Mouse (Mus musculus) hindbrain, embryonic 16.5 days (tissue): ENCODE results near the gene 4933405O20Rik. TPM values are rescaled to one million over a fixed set of nuclear protein-coding genes. Genes with fewer than 3 reads are reported as not detected.

Source experiments
- ATAC-seq: fragments of 200-750 bp; cut with Nextera tagmentation; 2 replicates; pipeline ENCODE4 v1.8.0; 2017; ENCODE audit warnings: moderate TSS enrichment, moderate library complexity
- H3K27ac ChIP-seq: fragments of 300-500 bp; sonication (generic); 2 replicates; pipeline ENCODE4 v1.5.1; 2014; ENCODE audit warnings: low read depth, mild to moderate bottlenecking, control low read depth, low read length, moderate library complexity
- H3K27me3 ChIP-seq: fragments of 300-500 bp; sonication (generic); replicated peaks from 2 replicates; pipeline ENCODE4 v1.6.1; 2014; ENCODE audit warnings: low read length; ENCODE audit not compliant: control insufficient read depth, insufficient read depth
- H3K36me3 ChIP-seq: fragments of 300-500 bp; sonication (generic); 2 replicates; pipeline ENCODE4 v1.6.1; 2014; ENCODE audit warnings: mild to moderate bottlenecking, low read length, moderate library complexity, mixed read lengths; ENCODE audit not compliant: control insufficient read depth, insufficient read depth
- H3K4me1 ChIP-seq: fragments of 300-500 bp; sonication (generic); 2 replicates; pipeline ENCODE4 v1.6.1; 2014; ENCODE audit warnings: low read depth, low read length; ENCODE audit not compliant: control insufficient read depth, insufficient read depth
- H3K4me2 ChIP-seq: fragments of 300-500 bp; sonication (generic); 2 replicates; pipeline ENCODE4 v1.6.1; 2014; ENCODE audit warnings: mild to moderate bottlenecking, low read length, control low read depth, moderate library complexity
- H3K4me3 ChIP-seq: fragments of 300-500 bp; sonication (generic); 2 replicates; pipeline ENCODE4 v1.5.1; 2014; ENCODE audit warnings: mild to moderate bottlenecking, low read length, control low read depth, moderate library complexity
- H3K9ac ChIP-seq: fragments of 300-500 bp; sonication (generic); 2 replicates; pipeline ENCODE4 v1.6.1; 2014; ENCODE audit warnings: low read depth, mild to moderate bottlenecking, control low read depth, low read length, moderate library complexity
- H3K9me3 ChIP-seq: fragments of 300-500 bp; sonication (generic); 2 replicates; pipeline ENCODE4 v1.6.1; 2014; ENCODE audit warnings: mild to moderate bottlenecking, low read length, moderate library complexity; ENCODE audit not compliant: control insufficient read depth
- WGBS: fragments of 180-500 bp; shearing (Covaris S2); extraction: QIAGEN DNeasy Blood & Tissue Kit; methylation state at CpG from one replicate; pipeline ENCODE4 v1.1.7; 2014; 5-methylcytosine and 5-hydroxymethylcytosine counted together
- polyA plus RNA-seq: library from polyadenylated mRNA; unstranded; fragments of >200 nt; fragmentation: Nextera tagmentation; extraction: Ambion mirVana; gene quantifications from 2 replicates; pipeline ENCODE4 v1.2.1, GENCODE M21; 2015

The 4933405O20Rik gene
- polyA plus RNA-seq: not detected in 2 replicates

DNA sequence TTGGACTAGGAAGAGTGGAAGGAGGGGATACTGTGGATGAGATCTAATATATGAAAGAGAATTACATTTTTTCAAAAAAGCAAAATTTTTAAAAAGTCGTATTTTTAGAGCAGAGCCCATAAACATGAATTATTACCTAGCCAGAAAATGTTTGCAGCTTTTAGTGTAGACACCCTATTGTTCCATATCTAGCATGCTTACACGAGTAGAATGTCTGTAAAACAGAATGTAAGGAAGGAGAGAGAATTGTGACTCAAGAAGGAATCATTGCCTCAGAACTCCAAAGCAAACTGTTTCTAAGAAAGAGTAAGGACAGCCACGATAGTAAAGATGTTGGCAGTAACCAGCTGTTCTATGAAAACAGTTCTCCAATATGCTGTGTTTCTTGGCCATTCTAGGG lies at the start of gene 4933405O20Rik:
TSS of gene 4933405O20Rik (plus strand) at position 301 of the 400 bp plus-strand sequence.
- Histone ChIP-seq H3K27me3 (no peaks in the 10 kb centered on the region), H3K9me3 (no peaks in the 10 kb centered on the region), H3K4me2 (no peak within 1 kb of the TSS), H3K4me1 (no peaks in the 10 kb centered on the region), H3K9ac (no peak within 1 kb of the TSS), H3K36me3 (no peaks in the 10 kb centered on the region), H3K27ac (no peak within 1 kb of the TSS), H3K4me3 (no peak within 1 kb of the TSS)
- ATAC-seq: no peak
- WGBS: 84% methylated on average over 3 of the region's 3 CpGs

GRCm38 (mm10) chr7:50549572-50549971 lies 49.4 kb upstream of the 4933405O20Rik start:
- no peak overlapping the region for H3K4me3 ChIP-seq
- H3K36me3 ChIP-seq: no peaks in the 10 kb centered on the region
- no peaks in the 10 kb centered on the region for H3K4me1 ChIP-seq
- ATAC-seq: no peak
- no peak overlapping the region for H3K4me2 ChIP-seq
- H3K9me3 ChIP-seq: no peaks in the 10 kb centered on the region
- WGBS: 64% methylated on average over 3 of the region's 3 CpGs
- no peak overlapping the region for H3K27ac ChIP-seq
- no peak overlapping the region for H3K9ac ChIP-seq
- no peaks in the 10 kb centered on the region for H3K27me3 ChIP-seq

- no peak overlapping the region for H3K4me3 ChIP-seq
- ATAC-seq: no peak
- WGBS: 83% methylated on average over 4 of the region's 4 CpGs
Measured at GRCm38 (mm10) chr7:50551426-50551825, 47.6 kb upstream of the 4933405O20Rik start.

DNA sequence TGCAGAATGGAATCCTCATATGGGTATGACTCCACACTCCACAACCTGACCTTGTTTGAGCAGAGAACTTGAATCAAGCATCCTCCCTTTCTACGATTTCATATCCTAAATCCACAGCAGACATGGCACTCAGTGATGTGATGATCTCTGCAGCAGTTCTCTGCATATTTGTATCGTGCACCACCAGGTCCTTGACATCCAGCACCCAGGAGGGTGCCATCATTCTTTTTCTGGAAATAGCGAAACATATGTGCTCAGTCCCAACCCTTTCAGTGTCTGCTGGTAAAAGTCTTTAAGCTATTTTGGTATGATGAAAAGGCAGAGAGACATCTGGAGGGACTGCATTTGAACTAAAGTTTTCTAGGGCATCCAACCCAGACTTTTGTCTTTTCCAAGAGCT lies 36.3 kb upstream of the 4933405O20Rik start:
- 82% methylated on average over 3 of the region's 3 CpGs for WGBS
- Histone ChIP-seq H3K27me3 (no peaks in the 10 kb centered on the region), H3K4me1 (no peaks in the 10 kb centered on the region), H3K27ac (no peak overlapping the region), H3K4me2 (no peak overlapping the region), H3K9me3 (no peaks in the 10 kb centered on the region), H3K4me3 (no peak overlapping the region), H3K9ac (no peak overlapping the region), H3K36me3 (no peaks in the 10 kb centered on the region)
- ATAC-seq: no peak

More at GRCm38 (mm10) chr7:50551426-50551825, 47.6 kb upstream of the 4933405O20Rik start:
- Histone ChIP-seq H3K9me3 (no peaks in the 10 kb centered on the region), H3K9ac (no peak overlapping the region), H3K27me3 (no peaks in the 10 kb centered on the region), H3K36me3 (no peaks in the 10 kb centered on the region), H3K4me2 (no peak overlapping the region), H3K27ac (no peak overlapping the region), H3K4me1 (no peaks in the 10 kb centered on the region)

DNA sequence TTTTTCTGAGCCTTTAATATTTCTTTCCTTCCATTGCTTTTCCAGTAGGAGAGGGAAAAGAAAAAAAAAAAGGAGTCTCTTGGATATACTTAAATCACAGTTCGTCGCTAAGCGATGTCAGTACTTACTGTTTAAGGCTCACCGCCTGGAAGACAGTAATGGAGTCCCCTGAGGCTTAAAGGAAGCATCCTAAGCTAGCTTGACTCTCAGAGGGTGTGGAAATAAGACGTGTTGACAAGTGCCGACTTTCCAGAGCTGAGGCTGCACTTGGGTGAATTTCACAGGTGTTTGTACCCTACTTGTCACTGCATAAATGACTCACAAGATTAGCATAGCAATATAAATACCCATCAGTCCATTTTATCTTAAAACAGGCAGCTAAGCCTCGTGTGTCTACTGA lies 25.1 kb upstream of the 4933405O20Rik start:
- no peaks in the 10 kb centered on the region for H3K4me1 ChIP-seq
- ATAC-seq: no peak
- no peak overlapping the region for H3K27ac ChIP-seq
- no peak overlapping the region for H3K4me2 ChIP-seq
- H3K36me3 ChIP-seq: no peaks in the 10 kb centered on the region
- no peak overlapping the region for H3K4me3 ChIP-seq
- WGBS: 58% methylated on average over 7 of the region's 7 CpGs
- H3K9ac ChIP-seq: no peak overlapping the region
- no peaks in the 10 kb centered on the region for H3K27me3 ChIP-seq
- no peaks in the 10 kb centered on the region for H3K9me3 ChIP-seq

GRCm38 (mm10) chr7:50588642-50589424 lies 10.2 kb upstream of the 4933405O20Rik start:
- no peak overlapping the region for H3K4me2 ChIP-seq
- H3K4me1 ChIP-seq: peaks cover 3% of the 10 kb centered on the region; the same call in 1 of the 2 replicates
- no peak overlapping the region for H3K9ac ChIP-seq
- no peak overlapping the region for H3K27ac ChIP-seq
- no peak for ATAC-seq
- H3K4me3 ChIP-seq: no peak overlapping the region
- no peaks in the 10 kb centered on the region for H3K36me3 ChIP-seq
- WGBS: 51% methylated on average over 8 of the region's 8 CpGs
- no peaks in the 10 kb centered on the region for H3K9me3 ChIP-seq
- no peaks in the 10 kb centered on the region for H3K27me3 ChIP-seq

GRCm38 (mm10) chr7:50614101-50614500 lies 15.1 kb downstream of the 4933405O20Rik start:
- no peak for ATAC-seq

DNA sequence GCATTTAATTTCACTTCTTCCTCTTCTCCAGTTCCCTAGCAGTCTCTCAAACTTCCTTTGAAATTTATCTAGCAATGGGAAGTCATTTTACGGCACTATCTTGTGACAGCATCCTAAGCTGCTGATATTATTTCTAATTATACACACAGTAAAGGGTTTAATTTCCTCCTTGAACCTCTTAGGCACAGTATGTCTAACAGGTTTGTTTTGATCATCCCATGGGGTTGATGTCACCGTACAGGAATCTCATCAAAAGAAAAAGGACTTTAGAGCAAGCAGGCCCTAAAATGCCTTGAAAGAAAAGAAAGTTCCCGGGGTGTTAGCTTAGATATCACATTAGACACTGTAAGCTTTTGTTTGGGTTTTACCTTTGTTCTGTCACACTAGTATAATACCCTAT lies 30.2 kb downstream of the 4933405O20Rik start:
- Histone ChIP-seq H3K36me3 (no peaks in the 10 kb centered on the region), H3K4me2 (no peak overlapping the region), H3K9me3 (no peaks in the 10 kb centered on the region), H3K27ac (no peak overlapping the region), H3K27me3 (no peaks in the 10 kb centered on the region), H3K4me1 (no peaks in the 10 kb centered on the region), H3K9ac (no peak overlapping the region), H3K4me3 (no peak overlapping the region)
- ATAC-seq: no peak
- WGBS: 64% methylated on average over 3 of the region's 3 CpGs

More at GRCm38 (mm10) chr7:50614101-50614500, 15.1 kb downstream of the 4933405O20Rik start:
- WGBS: 59% methylated on average over 2 of the region's 2 CpGs
- Histone ChIP-seq H3K4me2 (no peak overlapping the region), H3K9ac (no peak overlapping the region), H3K4me3 (no peak overlapping the region), H3K9me3 (no peaks in the 10 kb centered on the region), H3K36me3 (no peaks in the 10 kb centered on the region), H3K27me3 (no peaks in the 10 kb centered on the region; the same call in 1 of the 2 replicates), H3K4me1 (no peaks in the 10 kb centered on the region), H3K27ac (no peak overlapping the region)

DNA sequence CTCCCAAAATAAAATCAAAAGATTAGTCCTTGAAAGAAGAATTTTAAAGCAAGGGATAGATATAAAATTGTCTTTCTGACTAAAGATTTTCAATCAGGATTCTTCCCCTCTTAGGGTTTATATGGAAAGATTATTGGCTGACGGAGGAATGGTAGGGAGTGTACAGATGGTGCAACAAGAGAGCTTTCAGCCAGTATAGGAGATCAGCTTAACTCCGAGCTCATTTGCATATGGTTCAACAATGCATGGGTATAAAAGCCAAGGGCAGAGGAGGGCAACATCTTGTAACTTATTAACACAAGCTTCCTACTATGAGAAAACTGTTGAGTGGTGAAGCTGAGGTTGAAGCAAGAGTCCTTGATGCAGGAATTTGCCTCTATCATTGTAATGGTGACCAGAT lies 34.2 kb downstream of the 4933405O20Rik start:
- ATAC-seq: no peak
- no peaks in the 10 kb centered on the region for H3K36me3 ChIP-seq
- H3K4me1 ChIP-seq: no peaks in the 10 kb centered on the region
- no peak overlapping the region for H3K4me2 ChIP-seq
- no peak overlapping the region for H3K9ac ChIP-seq
- 61% methylated on average over 2 of the region's 2 CpGs for WGBS
- H3K27me3 ChIP-seq: no peaks in the 10 kb centered on the region
- H3K27ac ChIP-seq: no peak overlapping the region
- no peaks in the 10 kb centered on the region for H3K9me3 ChIP-seq
- no peak overlapping the region for H3K4me3 ChIP-seq
